In the genomic region with DNA sequence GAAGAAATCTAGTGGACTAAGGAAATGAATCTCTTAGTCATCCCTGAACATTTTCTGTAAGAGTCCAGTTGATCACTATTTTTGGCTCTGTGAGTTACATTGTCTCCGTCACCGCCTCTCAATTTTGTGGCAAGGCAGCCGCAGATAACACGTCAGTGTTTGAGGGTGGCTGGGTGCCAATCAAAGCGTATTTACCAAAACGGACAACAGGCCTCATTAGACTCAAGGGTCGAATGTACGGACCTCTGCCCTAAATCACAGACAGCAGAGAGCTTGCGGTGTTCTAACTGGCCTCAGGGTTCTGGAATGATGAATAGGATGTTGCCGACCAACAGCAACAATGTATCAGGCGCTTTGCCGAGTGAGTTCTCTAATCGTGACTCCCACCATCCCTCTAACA, we compare ENCODE assay signal across 20 mouse cellular contexts.
DNase-seq lines count a peak whose midpoint lies in the region; TF ChIP-seq lines count a peak whose summit lies in the region.
"Had no signal": no experiment of that assay in that cellular context is flagged by ENCODE, and none has a peak within 500 bp of the region (broad histone marks: within the 10 kb centered on the region; RNA-seq: fewer than 3 reads in every experiment).

No protein-coding gene starts in this region.

- no peak overlapping the region for H3K4me3 ChIP-seq in heart, adult 2 months
- no peak overlapping the region for H3K4me3 ChIP-seq in kidney, adult 2 months (ENCODE audit: insufficient read depth, low read depth, low read length)
- H3K4me3 ChIP-seq: embryonic facial prominence, embryonic 13.5 days; forebrain, embryonic 13.5 days; heart, embryonic 13.5 days had no signal

- TF ChIP-seq CTCF in heart, adult 2 months (IDR thresholded peaks at IDR 0.05): no peak
- TF ChIP-seq CTCF in kidney, adult 2 months (conservative IDR thresholded peaks at IDR 0.05; ENCODE audit: insufficient read depth, insufficient read length, low read depth, low read length): no peak

- intact Hi-C loops in heart, adult 2 months (cut with DNase I): no loop called here
- intact Hi-C loops in left cerebral cortex, postnatal 36 days (cut with DNase I): no loop called here

- H3K79me2 ChIP-seq in heart, adult 2 months (replicated peaks; ENCODE audit: control insufficient read depth, insufficient read depth, low read length): no peaks in the 10 kb centered on the region

- no peak overlapping the region for H3K9ac ChIP-seq in heart, adult 2 months (ENCODE audit: low read depth, low read length)
- H3K9ac ChIP-seq: embryonic facial prominence, embryonic 13.5 days; forebrain, embryonic 13.5 days; forebrain, postnatal 0 days; heart, embryonic 13.5 days; hindbrain, embryonic 14.5 days had no signal

- no peaks in the 10 kb centered on the region for H3K4me1 ChIP-seq in heart, adult 2 months (ENCODE audit: control insufficient read depth, insufficient read depth, low read length)
- no peaks in the 10 kb centered on the region for H3K4me1 ChIP-seq in kidney, adult 2 months (ENCODE audit: control insufficient read depth, insufficient read depth, low read length)
- H3K4me1 ChIP-seq: embryonic facial prominence, embryonic 13.5 days had no signal

- H3K27ac ChIP-seq in heart, adult 2 months: no peak overlapping the region
- H3K27ac ChIP-seq in kidney, adult 2 months (ENCODE audit: insufficient read depth, low read depth, low read length): no peak overlapping the region
- H3K27ac ChIP-seq: embryonic facial prominence, embryonic 13.5 days; forebrain, embryonic 13.5 days; heart, embryonic 13.5 days; hindbrain, embryonic 14.5 days had no signal

- no peak for TF ChIP-seq EP300 in heart, adult 2 months (IDR thresholded peaks at IDR 0.05; ENCODE audit: insufficient read depth, low read depth, low read length)

- 32% methylated on average over 13 of the region's 13 CpGs for WGBS in heart, adult 2 months
- WGBS in kidney, adult 2 months: 64% methylated on average over 13 of the region's 13 CpGs

- DNase-seq in heart, postnatal 4 days: peak; percentile 14
- no peak for DNase-seq in heart, adult 2 months
- peak; percentile 20 for DNase-seq in kidney, postnatal 10 days
- no peak for DNase-seq in kidney, adult 2 months
- peak; percentile 84 for DNase-seq in Muller cell, postnatal 12 days (ENCODE audit: inconsistent ontology term)
- DNase-seq in testis, postnatal 10 days (ENCODE audit: low spot score): peak; percentile 78
- DNase-seq in left cerebral cortex, postnatal 36 days (ENCODE audit: low spot score in 2 of 2): no peak
- DNase-seq: adrenal gland, adult 2 months; adrenal gland, postnatal 25 days; cerebellum, adult 18-20 months; cerebellum, adult 9-11 months; cerebellum, postnatal 36 days; forebrain, postnatal 0 days; gastrocnemius, postnatal 14 days; heart, postnatal 10 days had no signal

- H3K27me3 ChIP-seq in heart, adult 2 months (ENCODE audit: control insufficient read depth, insufficient read depth, low read length): no peaks in the 10 kb centered on the region
- H3K27me3 ChIP-seq in kidney, adult 2 months (replicated peaks; ENCODE audit: control insufficient read depth, insufficient read depth, low read length): no peaks in the 10 kb centered on the region
- H3K27me3 ChIP-seq: embryonic facial prominence, embryonic 13.5 days; forebrain, embryonic 13.5 days; Patski had no signal

- no peaks in the 10 kb centered on the region for H3K36me3 ChIP-seq in heart, adult 2 months (ENCODE audit: control insufficient read depth, insufficient read depth, low read length)
- H3K36me3 ChIP-seq in kidney, adult 2 months (ENCODE audit: control insufficient read depth, insufficient read depth, low read length): no peaks in the 10 kb centered on the region
- H3K36me3 ChIP-seq: embryonic facial prominence, embryonic 13.5 days; heart, embryonic 13.5 days had no signal

- TF ChIP-seq POLR2A in heart, adult 2 months (IDR thresholded peaks at IDR 0.05; ENCODE audit: insufficient read depth, low read depth, low read length): no peak
- TF ChIP-seq POLR2A in kidney, adult 2 months (IDR thresholded peaks at IDR 0.05; ENCODE audit: low read depth, low read length): no peak

Comparison
In these comparisons a context has a peak if more than half of its experiments do, and no peak if none do; other contexts are left out.
1. DNase-seq: peak in heart, postnatal 4 days (single experiment), kidney, postnatal 10 days (single experiment), Muller cell, postnatal 12 days (single experiment) and testis, postnatal 10 days (single experiment); none in heart, adult 2 months (0 of 2), kidney, adult 2 months (single experiment) and left cerebral cortex, postnatal 36 days (0 of 2).